Mouse (Mus musculus) hindbrain, embryonic 10.5 days (tissue): ENCODE results near the gene N4bp2. TPM values are rescaled to one million over a fixed set of nuclear protein-coding genes. Genes with fewer than 3 reads are reported as not detected.

ENCODE experiments used
- DNase-seq: peaks from one replicate; pipeline ENCODE4 v3.0.0-alpha.2; 2017; ENCODE audit warnings: low spot score
- H3K27ac ChIP-seq: fragments of 300-500 bp; sonication (generic); 2 replicates; pipeline ENCODE4 v1.5.1; 2016; ENCODE audit warnings: mild to moderate bottlenecking, moderate library complexity
- H3K27me3 ChIP-seq: fragments of 300-500 bp; sonication (generic); 2 replicates; pipeline ENCODE4 v1.6.1; 2016; ENCODE audit warnings: mild to moderate bottlenecking; ENCODE audit not compliant: poor library complexity, insufficient read depth, severe bottlenecking
- H3K36me3 ChIP-seq: fragments of 300-500 bp; sonication (generic); 2 replicates; pipeline ENCODE4 v1.6.1; 2016; ENCODE audit warnings: mild to moderate bottlenecking, moderate library complexity
- H3K4me1 ChIP-seq: fragments of 300-500 bp; sonication (generic); replicated peaks from 2 replicates; pipeline ENCODE4 v1.6.1; 2016; ENCODE audit warnings: mild to moderate bottlenecking
- H3K4me3 ChIP-seq: fragments of 300-500 bp; sonication (generic); 2 replicates; pipeline ENCODE4 v1.5.1; 2016; ENCODE audit warnings: mild to moderate bottlenecking, moderate library complexity
- H3K9me3 ChIP-seq: fragments of 300-500 bp; sonication (generic); 2 replicates; pipeline ENCODE4 v1.6.1; 2016; ENCODE audit warnings: mild to moderate bottlenecking, moderate library complexity
- WGBS: fragments of 180-500 bp; shearing (Covaris S2); methylation state at CpG from one replicate; pipeline ENCODE4 v1.1.7; 2016; 5-methylcytosine and 5-hydroxymethylcytosine counted together
- polyA plus RNA-seq: library from polyadenylated mRNA; unstranded; fragments of >200 nt; fragmentation: Nextera tagmentation; extraction: Ambion mirVana; gene quantifications from 2 replicates; pipeline ENCODE4 v1.2.1, GENCODE M21; 2016

Gene N4bp2
- polyA plus RNA-seq, 1 experiment from 2014 or later = 21.6 TPM

DNA sequence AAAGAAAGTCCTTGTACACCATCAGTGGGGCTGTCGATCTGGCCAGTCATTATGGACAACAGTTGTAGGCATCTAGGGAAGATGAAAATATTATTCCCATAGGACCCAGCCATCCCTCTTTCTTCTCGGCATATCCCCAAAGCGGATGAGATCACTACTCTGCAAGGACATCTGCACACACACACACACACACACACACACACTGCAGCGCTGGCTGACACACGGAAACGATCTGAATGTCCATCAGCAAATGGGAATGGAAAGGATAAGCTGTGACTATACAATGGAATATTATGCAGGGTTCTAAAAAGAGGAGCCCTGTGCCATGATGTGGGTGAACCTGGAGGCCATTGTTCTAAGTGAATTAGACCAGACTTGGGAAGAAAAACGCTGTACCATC, 84.3 kb downstream of the N4bp2 start:
- H3K36me3 ChIP-seq = no peaks in the 10 kb centered on the region
- WGBS = 89% methylated on average over 7 of the region's 7 CpGs
- no peak for DNase-seq
- no peaks in the 10 kb centered on the region for H3K4me1 ChIP-seq
- H3K27me3 ChIP-seq = no peaks in the 10 kb centered on the region
- H3K4me3 ChIP-seq = no peak overlapping the region
- no peak overlapping the region for H3K27ac ChIP-seq
- no peaks in the 10 kb centered on the region for H3K9me3 ChIP-seq

DNA sequence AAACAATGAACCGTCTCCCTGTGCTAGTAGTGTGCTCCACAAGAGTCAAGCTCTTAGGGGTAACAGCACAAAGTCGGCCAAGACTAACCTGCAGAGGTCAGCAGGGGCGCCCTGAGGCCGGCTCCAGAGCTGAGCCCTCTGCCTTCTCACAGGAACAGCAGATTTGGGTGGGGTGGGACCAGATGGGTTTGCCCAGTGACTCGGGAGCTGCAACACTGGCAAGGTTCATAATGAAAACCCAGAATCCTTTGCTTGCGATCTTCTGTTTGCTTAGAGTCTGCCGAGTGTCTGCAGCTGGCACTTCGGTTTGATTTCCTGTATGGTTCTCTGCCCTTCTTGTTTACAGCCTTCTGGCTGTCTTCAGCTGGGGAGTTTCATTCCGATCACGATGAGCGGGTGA, 87.4 kb downstream of the N4bp2 start:
- 73% methylated on average over 11 of the region's 11 CpGs for WGBS
- no peak overlapping the region for H3K27ac ChIP-seq
- no peak for DNase-seq

DNA sequence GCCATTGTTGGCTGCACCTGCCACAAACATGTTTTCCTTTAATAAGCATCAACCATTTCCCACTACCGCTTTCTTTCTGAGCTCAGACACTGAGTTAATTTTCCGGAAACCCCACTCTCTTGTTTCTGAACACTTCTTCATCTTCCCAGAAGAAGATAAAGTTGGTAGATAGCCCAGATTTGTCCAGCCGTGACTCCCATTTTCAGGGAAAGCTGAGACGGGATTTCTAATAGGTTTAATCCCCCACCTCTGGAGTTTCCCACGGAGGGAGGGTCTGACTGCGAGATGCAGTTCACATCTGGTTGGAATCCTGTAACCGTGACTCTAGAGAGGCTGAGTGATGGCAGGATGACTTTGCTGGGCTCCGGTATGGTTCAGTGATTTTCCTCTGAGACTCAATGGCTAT, 91.5 kb downstream of the N4bp2 start:
- no peak overlapping the region for H3K4me3 ChIP-seq
- H3K27ac ChIP-seq = no peak overlapping the region
- H3K36me3 ChIP-seq = no peaks in the 10 kb centered on the region
- 57% methylated on average over 8 of the region's 8 CpGs for WGBS
- no peaks in the 10 kb centered on the region for H3K27me3 ChIP-seq
- H3K9me3 ChIP-seq = no peaks in the 10 kb centered on the region
- DNase-seq = no peak
- 0 out of 2 replicates have a peak, but pooled peaks cover 10% of the 10 kb centered on the region for H3K4me1 ChIP-seq

More for the DNA sequence above, 87.4 kb downstream of the N4bp2 start:
- Histone ChIP-seq H3K27me3 (no peaks in the 10 kb centered on the region), H3K4me1 (0 out of 2 replicates have a peak, but pooled peaks cover 4% of the 10 kb centered on the region), H3K36me3 (no peaks in the 10 kb centered on the region), H3K9me3 (no peaks in the 10 kb centered on the region), H3K4me3 (no peak overlapping the region)

DNA sequence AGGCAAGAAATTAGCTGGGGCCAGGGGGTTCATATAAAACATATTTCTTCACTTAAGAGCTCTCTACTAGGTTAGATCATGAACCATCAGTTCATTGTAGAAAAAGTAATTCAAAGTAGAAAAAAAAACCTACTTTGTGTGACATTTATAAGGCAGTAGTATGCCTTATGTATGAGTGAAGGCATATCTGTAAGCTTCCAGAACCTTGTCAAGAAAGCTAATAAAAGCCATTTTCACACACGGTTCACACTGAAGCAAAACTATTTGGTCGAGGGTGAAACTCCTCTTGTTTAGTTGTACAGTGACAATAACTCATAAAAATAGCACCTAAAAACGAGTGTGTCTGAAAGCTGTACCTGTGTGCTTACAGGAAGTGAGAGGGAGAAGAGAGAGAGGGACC, 92.2 kb downstream of the N4bp2 start:
- Histone ChIP-seq H3K4me1 (peaks cover 14% of the 10 kb centered on the region; the same call in 1 of the 2 replicates), H3K27ac (no peak overlapping the region), H3K27me3 (no peaks in the 10 kb centered on the region), H3K36me3 (no peaks in the 10 kb centered on the region), H3K9me3 (no peaks in the 10 kb centered on the region), H3K4me3 (no peak overlapping the region)
- no peak for DNase-seq
- 81% methylated on average over 3 of the region's 3 CpGs for WGBS

DNA sequence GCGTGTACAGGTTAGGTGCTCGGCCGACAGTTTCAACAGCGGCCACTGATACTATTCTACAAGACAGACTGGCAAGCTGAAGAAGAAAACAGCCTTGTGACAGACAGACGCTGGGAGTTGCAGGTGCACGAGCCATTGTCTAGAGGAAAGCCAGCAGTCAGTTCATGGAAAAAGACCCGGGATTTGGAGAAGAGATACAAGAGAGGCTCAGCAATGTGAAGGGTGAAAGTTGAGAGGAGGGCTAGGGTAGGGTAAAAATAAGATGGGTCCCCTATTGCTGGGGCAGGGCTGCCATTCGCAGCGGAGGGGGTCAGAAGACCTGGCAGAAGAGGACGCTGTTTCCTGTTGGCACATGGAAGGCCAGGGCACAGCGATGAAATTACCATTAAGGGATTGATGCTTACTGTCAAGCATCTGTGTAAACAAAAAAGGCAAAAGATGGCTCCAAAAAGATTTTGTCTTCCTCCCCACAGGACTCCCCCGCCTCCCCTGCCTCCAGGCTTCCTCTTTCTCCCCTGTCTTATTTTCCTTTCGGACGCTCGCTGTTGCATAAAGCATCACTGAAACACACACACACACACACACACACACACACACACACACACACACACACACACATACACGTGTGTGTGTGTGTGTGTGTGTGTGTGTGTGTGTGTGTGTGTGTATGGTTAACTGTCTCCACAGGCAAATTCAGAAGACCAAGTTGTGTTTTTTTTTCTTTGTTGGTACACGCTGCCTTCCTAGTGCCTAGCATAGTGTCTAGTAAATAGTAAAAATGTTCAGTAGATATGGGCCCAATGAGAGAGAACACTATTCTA, 93.5 kb downstream of the N4bp2 start:
- H3K27me3 ChIP-seq = no peaks in the 10 kb centered on the region
- DNase-seq = no peak
- H3K4me3 ChIP-seq = no peak overlapping the region
- H3K9me3 ChIP-seq = no peaks in the 10 kb centered on the region
- WGBS = 84% methylated on average over 16 of the region's 17 CpGs
- H3K4me1 ChIP-seq = peaks cover 16% of the 10 kb centered on the region; the same call in 1 of the 2 replicates
- H3K36me3 ChIP-seq = no peaks in the 10 kb centered on the region
- no peak overlapping the region for H3K27ac ChIP-seq

DNA sequence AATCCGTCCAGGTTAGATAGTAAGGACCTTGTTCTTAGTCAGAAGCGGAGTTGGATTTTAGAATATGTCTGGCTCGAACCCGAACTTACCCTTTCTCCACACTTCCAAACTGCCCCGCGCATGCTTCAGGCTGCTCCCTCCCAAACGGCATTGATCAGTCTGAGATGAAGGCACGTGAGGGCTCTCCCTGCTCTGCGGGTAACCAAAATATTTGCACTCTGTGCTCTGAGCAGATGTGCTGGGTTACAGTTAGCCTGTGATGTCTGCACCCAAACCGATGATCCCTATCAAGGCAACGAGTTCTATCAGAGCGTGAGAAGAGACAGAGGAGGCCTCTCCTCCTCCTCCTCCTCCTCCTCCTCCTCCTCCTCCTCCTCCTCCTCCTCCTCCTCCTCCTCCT, 94.6 kb downstream of the N4bp2 start:
- H3K9me3 ChIP-seq = no peaks in the 10 kb centered on the region

DNA sequence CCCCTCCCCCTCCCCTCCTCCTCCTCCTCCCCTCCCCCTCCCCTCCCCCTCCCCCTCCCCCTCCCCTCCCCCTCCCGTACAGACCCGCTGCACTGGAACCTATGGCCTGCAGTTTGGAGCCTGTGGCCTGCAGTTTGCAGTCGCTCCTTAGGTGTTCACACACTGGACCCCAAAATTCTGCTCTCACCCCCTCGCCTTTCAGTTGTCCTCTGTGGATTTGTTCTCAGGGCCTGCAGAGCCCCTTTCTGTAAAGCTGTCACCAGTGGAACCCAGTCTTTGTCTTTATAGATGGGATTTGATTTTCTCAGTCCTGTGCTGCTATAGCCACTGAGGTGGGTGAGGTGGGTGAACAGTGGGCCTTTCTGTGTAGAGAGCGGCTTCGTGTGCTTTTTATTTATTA, 95.0 kb downstream of the N4bp2 start:
- DNase-seq = no peak
- H3K9me3 ChIP-seq = no peaks in the 10 kb centered on the region
- no peaks in the 10 kb centered on the region for H3K27me3 ChIP-seq
- WGBS = 86% methylated on average over 4 of the region's 6 CpGs
- peaks cover 16% of the 10 kb centered on the region; the same call in 1 of the 2 replicates for H3K4me1 ChIP-seq
- H3K27ac ChIP-seq = 0 out of 2 replicates have a peak overlapping the region, but pooled peaks have one; percentile 6
- no peak overlapping the region for H3K4me3 ChIP-seq
- H3K36me3 ChIP-seq = no peaks in the 10 kb centered on the region

More for the DNA sequence above, 94.6 kb downstream of the N4bp2 start:
- Histone ChIP-seq H3K36me3 (no peaks in the 10 kb centered on the region), H3K27me3 (no peaks in the 10 kb centered on the region), H3K4me3 (no peak overlapping the region), H3K27ac (no peak overlapping the region), H3K4me1 (peaks cover 16% of the 10 kb centered on the region; the same call in 1 of the 2 replicates)
- no peak for DNase-seq
- 74% methylated on average over 12 of the region's 12 CpGs for WGBS

DNA sequence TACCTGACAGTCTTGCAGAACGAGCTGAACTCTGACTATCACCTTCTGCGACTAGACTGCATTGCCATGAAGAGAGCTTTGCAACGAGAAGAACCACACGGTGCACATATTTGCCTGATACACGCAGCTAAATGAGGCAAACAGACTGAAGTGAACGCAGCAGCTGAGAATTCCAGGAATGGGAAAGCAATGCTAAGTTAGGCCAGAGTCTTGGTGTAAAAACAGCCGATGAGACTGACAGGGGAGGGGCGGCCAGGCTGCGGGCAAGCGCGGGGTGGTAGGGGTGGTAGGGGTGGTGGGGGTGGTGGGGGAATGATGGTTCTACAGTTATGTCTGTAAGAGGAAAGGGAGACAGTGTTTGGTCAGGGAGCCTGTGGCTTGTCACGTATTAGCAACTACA, 95.6 kb downstream of the N4bp2 start:
- 66% methylated on average over 12 of the region's 12 CpGs for WGBS
- Histone ChIP-seq H3K27me3 (no peaks in the 10 kb centered on the region), H3K9me3 (no peaks in the 10 kb centered on the region), H3K4me1 (peaks cover 16% of the 10 kb centered on the region; the same call in 1 of the 2 replicates), H3K4me3 (no peak overlapping the region), H3K36me3 (no peaks in the 10 kb centered on the region), H3K27ac (no peak overlapping the region)
- no peak for DNase-seq

DNA sequence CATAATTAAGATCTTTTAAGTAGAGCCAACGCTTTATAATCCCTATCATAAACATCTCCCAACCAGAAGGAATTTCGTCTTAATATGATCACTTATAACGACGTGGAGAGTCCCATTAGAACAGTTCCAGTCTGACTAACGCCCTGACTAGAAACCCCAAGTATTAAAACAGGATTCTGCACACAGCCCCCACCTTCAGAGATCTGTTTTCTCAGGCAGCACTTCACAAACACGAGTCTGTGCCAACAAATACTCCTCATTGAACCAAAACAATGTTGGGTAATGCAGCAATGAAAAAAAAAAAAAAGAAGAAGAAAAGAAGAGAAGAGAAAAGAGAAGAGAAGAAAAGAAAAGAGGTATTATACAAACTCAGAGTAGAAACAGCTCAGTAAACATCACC, 96.1 kb downstream of the N4bp2 start:
- Histone ChIP-seq H3K4me1 (peaks cover 16% of the 10 kb centered on the region; the same call in 1 of the 2 replicates), H3K36me3 (no peaks in the 10 kb centered on the region), H3K27me3 (no peaks in the 10 kb centered on the region), H3K4me3 (no peak overlapping the region), H3K27ac (no peak overlapping the region), H3K9me3 (no peaks in the 10 kb centered on the region)
- 72% methylated on average over 6 of the region's 6 CpGs for WGBS
- DNase-seq = no peak

DNA sequence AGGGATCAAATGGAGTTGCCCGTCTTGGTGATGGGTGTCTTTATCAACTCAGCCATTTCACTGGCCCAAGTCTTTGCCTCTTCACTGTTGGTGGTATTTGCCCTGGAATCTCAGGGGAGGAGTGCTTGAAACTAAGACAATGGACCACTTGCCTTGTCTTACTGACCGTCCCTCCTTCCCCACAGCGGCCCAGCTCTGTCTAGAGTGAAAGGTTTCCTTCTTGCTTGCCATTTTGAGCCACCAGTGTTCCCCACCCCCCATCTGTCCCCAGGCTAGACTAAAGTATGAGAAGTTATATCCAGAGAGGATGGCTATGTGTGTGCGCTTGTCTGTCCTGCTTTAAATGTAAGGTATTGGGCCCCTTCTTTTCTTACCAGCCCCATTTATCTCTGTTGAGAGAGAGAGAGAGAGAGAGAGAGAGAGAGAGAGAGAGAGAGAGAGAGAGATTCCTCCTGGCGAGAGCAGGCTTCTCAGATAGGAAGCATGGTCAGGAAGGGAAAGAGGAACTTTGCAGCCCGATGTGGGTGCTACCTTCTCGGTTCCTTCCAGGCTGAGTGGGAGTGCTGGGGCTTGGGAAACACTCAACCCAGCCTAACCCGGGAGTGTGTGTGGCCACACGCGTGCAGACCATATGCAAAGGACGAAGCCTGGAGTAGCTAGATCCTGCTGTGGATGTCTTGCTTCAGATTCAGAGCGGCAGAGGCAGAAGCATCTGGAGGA, 97.1 kb downstream of the N4bp2 start:
- H3K27me3 ChIP-seq = no peaks in the 10 kb centered on the region
- H3K27ac ChIP-seq = no peak overlapping the region
- H3K36me3 ChIP-seq = no peaks in the 10 kb centered on the region
- peaks cover 12% of the 10 kb centered on the region; the same call in 1 of the 2 replicates for H3K4me1 ChIP-seq
- no peak overlapping the region for H3K4me3 ChIP-seq
- no peak for DNase-seq
- 64% methylated on average over 12 of the region's 12 CpGs for WGBS
- H3K9me3 ChIP-seq = no peaks in the 10 kb centered on the region

DNA sequence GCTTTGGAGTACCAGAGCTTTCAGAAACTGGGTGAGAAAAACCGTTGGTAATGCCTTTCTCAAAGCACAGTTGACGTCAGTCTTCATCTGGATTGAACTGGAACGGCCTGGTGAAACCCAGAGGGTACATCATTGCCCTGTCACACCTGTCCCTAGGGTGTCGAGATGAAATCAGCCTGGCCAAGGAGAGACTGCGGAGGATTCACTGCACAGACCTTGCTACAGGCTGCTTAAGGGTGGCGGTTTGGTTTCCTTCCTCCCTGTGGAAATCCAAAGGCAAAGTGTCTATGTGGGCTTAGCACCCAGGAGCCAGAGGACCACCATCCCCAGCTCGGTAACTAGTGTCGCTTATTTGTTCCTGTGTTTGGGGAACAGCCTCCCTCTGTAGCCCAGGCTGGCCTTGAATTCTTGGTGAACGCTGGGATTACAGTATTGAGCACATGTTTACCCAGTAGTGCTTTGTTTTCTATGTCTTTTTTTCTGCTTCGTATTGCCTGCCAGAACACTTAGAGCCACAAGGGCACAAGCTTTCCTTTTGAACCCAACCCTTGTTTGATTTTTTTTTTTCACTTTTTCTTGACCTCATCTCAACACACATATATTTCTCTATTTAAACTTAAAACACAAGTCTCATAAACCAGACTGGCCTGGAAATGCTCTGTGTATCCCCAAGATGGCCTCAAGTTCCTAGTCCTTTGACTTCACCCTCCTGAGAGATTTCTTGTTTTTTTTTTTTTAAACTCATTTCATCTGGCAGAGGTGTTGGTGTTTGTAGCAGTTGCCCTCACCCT, 98.0 kb downstream of the N4bp2 start, which contains the start of gene Rhoh:
Gene Rhoh, plus strand, starts transcription at position 60 of the 791 bp plus-strand sequence.
- H3K27me3 ChIP-seq = no peaks in the 10 kb centered on the region
- 82% methylated on average over 10 of the region's 10 CpGs for WGBS
- no peaks in the 10 kb centered on the region for H3K36me3 ChIP-seq
- H3K4me1 ChIP-seq = peaks cover 12% of the 10 kb centered on the region; the same call in 1 of the 2 replicates
- no peak within 1 kb of the TSS for H3K4me3 ChIP-seq
- H3K9me3 ChIP-seq = no peaks in the 10 kb centered on the region
- H3K27ac ChIP-seq = no peak within 1 kb of the TSS
- no peak for DNase-seq

DNA sequence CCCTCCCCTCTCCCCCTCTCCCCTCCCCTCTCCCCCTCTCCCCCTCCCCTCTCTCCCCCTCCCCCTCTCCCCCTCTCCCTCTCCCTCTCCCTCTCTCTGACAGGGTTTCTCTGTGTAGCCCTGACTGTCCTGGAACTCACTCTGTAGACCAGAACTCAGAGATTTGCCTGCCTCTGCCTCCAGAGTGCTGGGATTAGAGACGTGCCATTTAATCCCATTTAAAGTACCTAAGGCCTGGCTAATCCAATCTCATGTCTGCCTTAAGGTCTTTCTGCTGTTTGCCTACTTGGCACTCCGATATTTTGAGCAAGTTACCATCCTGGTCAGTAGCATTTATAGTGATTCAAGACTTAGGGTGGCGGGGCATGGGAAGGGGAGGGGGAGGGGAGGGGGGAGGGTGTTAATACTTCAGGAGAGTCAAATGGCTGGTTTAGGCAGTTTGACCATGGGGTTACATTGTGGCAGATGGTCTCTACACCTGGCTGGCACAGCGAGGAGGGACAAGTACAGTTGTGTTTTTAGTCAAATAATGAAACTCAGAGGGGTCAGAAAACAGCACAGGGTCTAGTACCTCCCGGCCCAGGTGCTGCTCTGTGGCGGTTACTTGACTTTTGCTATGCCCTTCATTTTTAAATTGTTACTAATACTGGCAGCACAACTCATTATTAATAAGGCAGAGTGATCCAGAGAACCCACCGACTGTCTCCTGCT, 99.1 kb downstream of the N4bp2 start:
- no peaks in the 10 kb centered on the region for H3K27me3 ChIP-seq
- H3K36me3 ChIP-seq = no peaks in the 10 kb centered on the region
- H3K9me3 ChIP-seq = no peaks in the 10 kb centered on the region
- H3K4me3 ChIP-seq = no peak overlapping the region
- DNase-seq = no peak
- H3K27ac ChIP-seq = no peak overlapping the region
- WGBS = 93% methylated on average over 7 of the region's 7 CpGs
- peaks cover 12% of the 10 kb centered on the region; the same call in 1 of the 2 replicates for H3K4me1 ChIP-seq
